Mouse (Mus musculus) T-helper 17 cell (primary cell): ENCODE data around the gene 9530003J23Rik.

ENCODE experiments used
- in situ Hi-C, 2 experiments: fragments of 300-600 bp; cut with MboI, MseI; formaldehyde crosslinking; loops; 1 replicate in 1 of 2; 2 replicates in 1 of 2; pipeline ENCODE4 v1.15.1; 2025; ENCODE audit warnings: high pct_unique_total_duplicates in 2 of 2

Gene 9530003J23Rik

DNA sequence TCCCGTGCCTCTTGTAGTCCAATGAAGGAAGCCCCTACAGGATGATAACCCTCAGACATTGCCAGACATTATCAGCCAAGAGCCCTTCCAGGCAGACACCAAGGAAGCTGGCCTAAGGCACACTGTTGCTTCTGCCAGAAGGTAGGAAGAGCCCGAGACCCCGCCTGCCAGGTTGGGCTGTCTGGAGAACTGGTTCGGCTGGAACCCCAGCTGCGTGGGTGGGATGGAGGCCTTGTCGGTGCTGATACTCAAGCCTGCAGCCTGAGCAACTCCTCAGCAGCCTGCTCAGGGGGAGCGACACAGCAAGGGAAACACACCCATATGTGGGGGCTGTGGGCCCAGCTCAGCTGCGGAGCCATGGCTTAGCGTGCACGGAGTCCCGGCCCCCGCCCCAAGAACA lies 43.5 kb downstream of the 9530003J23Rik start:
- in situ Hi-C loops: no loop called here

DNA sequence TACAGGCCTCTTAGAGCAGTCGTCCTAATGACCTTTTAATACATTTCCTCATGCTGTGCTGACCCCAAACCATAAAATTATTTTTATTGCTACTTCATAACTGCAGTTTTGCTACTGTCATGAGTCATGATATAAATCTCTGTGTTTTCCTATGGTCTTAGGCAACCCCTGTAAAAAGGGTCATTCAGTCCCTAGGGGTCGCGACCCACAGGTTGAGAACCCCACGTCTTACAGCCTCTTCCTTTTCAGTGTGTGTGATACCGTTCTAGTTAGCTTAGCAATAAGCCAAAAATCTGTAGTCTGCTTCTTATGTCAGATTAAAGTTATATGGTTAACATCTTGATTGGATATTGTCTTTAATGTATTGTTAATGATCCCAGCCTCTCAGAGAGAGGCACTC lies 45.1 kb downstream of the 9530003J23Rik start:
- in situ Hi-C loops: no loop called here

DNA sequence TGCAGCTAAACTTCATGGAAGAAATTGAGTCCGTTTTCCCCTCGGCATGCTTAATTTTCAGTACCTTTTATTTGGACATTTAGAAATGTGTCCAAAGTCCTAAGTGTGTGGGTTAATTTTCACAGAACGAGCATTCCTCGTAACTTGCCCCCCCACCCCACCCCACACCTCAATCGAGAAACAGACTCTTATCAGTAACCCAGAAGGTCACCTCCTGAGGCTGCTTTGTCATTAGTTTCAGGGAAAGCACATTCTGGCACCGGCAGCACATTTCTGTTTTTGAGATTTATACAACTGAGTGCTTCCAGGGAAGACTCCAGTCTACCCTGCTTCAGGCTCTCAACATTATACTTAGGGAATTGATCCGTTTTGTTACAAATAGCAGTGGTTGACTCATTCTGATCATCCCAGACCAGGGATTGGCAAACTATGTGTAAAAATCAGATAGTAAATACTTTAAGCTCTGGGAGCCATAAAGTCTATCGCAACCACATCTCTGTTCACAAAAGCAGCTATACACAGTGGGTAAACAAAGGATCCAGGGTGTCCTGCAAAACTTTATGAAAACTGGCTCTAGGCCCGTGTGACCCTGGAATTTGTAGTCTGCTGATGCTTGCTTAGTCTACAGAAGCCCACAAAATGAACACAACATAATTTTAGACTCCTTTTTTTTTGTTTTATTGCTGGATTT lies 53.0 kb downstream of the 9530003J23Rik start:
- in situ Hi-C loops: no loop called here
